Mouse (Mus musculus): ENCODE data around the gene Esp6. TPM values are rescaled to one million over a fixed set of nuclear protein-coding genes. Genes with fewer than 3 reads are reported as not detected.

The Esp6 gene
- not detected for polyA plus RNA-seq (2014; fragmentation: Illumina TruSeq; extraction: RNeasy Lipid Tissue Mini Kit (QIAGEN cat#74804); ENCODE audit: low read depth, low replicate concordance)

GRCm38 (mm10) chr17:40561207-40561606, at the start of gene Esp6:
TSS of gene Esp6 (plus strand) at chr17:40561507.

GRCm38 (mm10) chr17:40519818-40520217, 41.5 kb upstream of the Esp6 start, which contains the start of gene Esp8:
TSS of gene Esp8 (plus strand) at chr17:40520022.

GRCm38 (mm10) chr17:40598294-40598693, 37.0 kb downstream of the Esp6 start, which contains the start of gene Esp4:
TSS of gene Esp4 (plus strand) at chr17:40598594.

Other genes starting within 250 kb of the Esp6 start
- gene Crisp1, start 242.3 kb upstream of the Esp6 start, polyA plus RNA-seq (2014; fragmentation: Illumina TruSeq; extraction: RNeasy Lipid Tissue Mini Kit (QIAGEN cat#74804); ENCODE audit: low read depth, low replicate concordance), result 69.6 TPM
- gene Esp8, start 41.5 kb upstream of the Esp6 start, polyA plus RNA-seq (2014; fragmentation: Illumina TruSeq; extraction: RNeasy Lipid Tissue Mini Kit (QIAGEN cat#74804); ENCODE audit: low read depth, low replicate concordance), result not detected
- not detected for gene Esp4, start 37.1 kb downstream of the Esp6 start, polyA plus RNA-seq (2014; fragmentation: Illumina TruSeq; extraction: RNeasy Lipid Tissue Mini Kit (QIAGEN cat#74804); ENCODE audit: low read depth, low replicate concordance)
- not detected for gene Esp3, start 70.6 kb downstream of the Esp6 start, polyA plus RNA-seq (2014; fragmentation: Illumina TruSeq; extraction: RNeasy Lipid Tissue Mini Kit (QIAGEN cat#74804); ENCODE audit: low read depth, low replicate concordance)
- not detected for gene Esp1, start 165.6 kb downstream of the Esp6 start, polyA plus RNA-seq (2014; fragmentation: Illumina TruSeq; extraction: RNeasy Lipid Tissue Mini Kit (QIAGEN cat#74804); ENCODE audit: low read depth, low replicate concordance)
- gene Crisp2, start 245.5 kb downstream of the Esp6 start, polyA plus RNA-seq (2014; fragmentation: Illumina TruSeq; extraction: RNeasy Lipid Tissue Mini Kit (QIAGEN cat#74804); ENCODE audit: low read depth, low replicate concordance), result 9,128 TPM
- gene Rhag, start 249.6 kb downstream of the Esp6 start, polyA plus RNA-seq (2014; fragmentation: Illumina TruSeq; extraction: RNeasy Lipid Tissue Mini Kit (QIAGEN cat#74804); ENCODE audit: low read depth, low replicate concordance), result not detected

Measured in testis, adult 10 weeks (tissue).